Mouse (Mus musculus): ENCODE measurements at regions not wholly inside any gene's neighbourhood (a gene's known extent, or its start where the extent isn't known, plus 50 kb on each side); places are given as distances from the start of the nearest gene placed in this dataset.

- no peaks in the 10 kb centered on the region for H3K9me3 ChIP-seq (ENCODE audit: control insufficient read depth, low read length)
- no peak overlapping the region for H3K4me2 ChIP-seq (replicated peaks; ENCODE audit: low read depth)
- ATAC-seq (ENCODE audit: low FRiP score, low TSS enrichment) (no peak), DNase-seq (ENCODE audit: low spot score) (no peak)
- TF ChIP-seq CTCF (IDR thresholded peaks at IDR 0.05; ENCODE audit: low read depth) (no peak), EP300 (optimal IDR thresholded peaks at IDR 0.05) (no peak)
- H3K27ac ChIP-seq (replicated peaks), result no peak overlapping the region
- H3K4me3 ChIP-seq (ENCODE audit: low read depth, low read length), result no peak overlapping the region
- WGBS, result 82% methylated on average over 6 of the region's 6 CpGs
- H3K27me3 ChIP-seq (ENCODE audit: control insufficient read depth, insufficient read depth, low read length), result no peaks in the 10 kb centered on the region
- no peak overlapping the region for H3K9ac ChIP-seq (ENCODE audit: low read length)
- no peaks in the 10 kb centered on the region for H3K36me3 ChIP-seq (ENCODE audit: control insufficient read depth, insufficient read depth, low read length)
- H3K4me1 ChIP-seq (replicated peaks; ENCODE audit: control insufficient read depth, insufficient read depth), result no peaks in the 10 kb centered on the region
These were observed 59.8 kb downstream of the Sox3 start for GRCm38 (mm10) chrX:60833456-60833855.

- H3K4me3 ChIP-seq (ENCODE audit: low read depth, low read length), result no peak overlapping the region
These were observed 61.8 kb downstream of the Sox3 start for GRCm38 (mm10) chrX:60831330-60832027.

GRCm38 (mm10) chrX:60825181-60826080 is 67.8 kb downstream of the Sox3 start:
- H3K9me3 ChIP-seq (ENCODE audit: control insufficient read depth, low read length), result no peaks in the 10 kb centered on the region
- WGBS, result 58% methylated on average over 9 of the region's 9 CpGs
- peak; percentile 15 for DNase-seq (ENCODE audit: low spot score)
- H3K4me1 ChIP-seq (replicated peaks; ENCODE audit: control insufficient read depth, insufficient read depth), result no peaks in the 10 kb centered on the region
- H3K27me3 ChIP-seq (ENCODE audit: control insufficient read depth, insufficient read depth, low read length), result no peaks in the 10 kb centered on the region
- no peak for ATAC-seq (ENCODE audit: low FRiP score, low TSS enrichment)
- TF ChIP-seq CTCF (IDR thresholded peaks at IDR 0.05; ENCODE audit: low read depth) (no peak), EP300 (optimal IDR thresholded peaks at IDR 0.05) (no peak)
- no peak overlapping the region for H3K4me2 ChIP-seq (replicated peaks; ENCODE audit: low read depth)
- no peak overlapping the region for H3K27ac ChIP-seq (replicated peaks)
- no peak overlapping the region for H3K4me3 ChIP-seq (ENCODE audit: low read depth, low read length)
- H3K36me3 ChIP-seq (ENCODE audit: control insufficient read depth, insufficient read depth, low read length), result no peaks in the 10 kb centered on the region
- H3K9ac ChIP-seq (ENCODE audit: low read length), result no peak overlapping the region

More at GRCm38 (mm10) chrX:60831330-60832027, 61.8 kb downstream of the Sox3 start:
- ATAC-seq (ENCODE audit: low FRiP score, low TSS enrichment) (no peak), DNase-seq (ENCODE audit: low spot score) (peak; percentile 13)
- H3K9ac ChIP-seq (ENCODE audit: low read length), result no peak overlapping the region
- no peaks in the 10 kb centered on the region for H3K27me3 ChIP-seq (ENCODE audit: control insufficient read depth, insufficient read depth, low read length)
- H3K4me2 ChIP-seq (replicated peaks; ENCODE audit: low read depth), result no peak overlapping the region
- H3K36me3 ChIP-seq (ENCODE audit: control insufficient read depth, insufficient read depth, low read length), result no peaks in the 10 kb centered on the region
- no peak overlapping the region for H3K27ac ChIP-seq (replicated peaks)
- TF ChIP-seq CTCF (IDR thresholded peaks at IDR 0.05; ENCODE audit: low read depth) (no peak), EP300 (optimal IDR thresholded peaks at IDR 0.05) (no peak)
- 39% methylated on average over 20 of the region's 22 CpGs for WGBS
- H3K4me1 ChIP-seq (replicated peaks; ENCODE audit: control insufficient read depth, insufficient read depth), result no peaks in the 10 kb centered on the region
- no peaks in the 10 kb centered on the region for H3K9me3 ChIP-seq (ENCODE audit: control insufficient read depth, low read length)

GRCm38 (mm10) chrX:60798567-60798966 is 94.7 kb downstream of the Sox3 start:
- Histone ChIP-seq H3K27me3 (ENCODE audit: control insufficient read depth, insufficient read depth, low read length) (no peaks in the 10 kb centered on the region), H3K4me1 (replicated peaks; ENCODE audit: control insufficient read depth, insufficient read depth) (no peaks in the 10 kb centered on the region), H3K36me3 (ENCODE audit: control insufficient read depth, insufficient read depth, low read length) (no peaks in the 10 kb centered on the region), H3K27ac (replicated peaks) (no peak overlapping the region), H3K4me3 (ENCODE audit: low read depth, low read length) (no peak overlapping the region), H3K9me3 (ENCODE audit: control insufficient read depth, low read length) (no peaks in the 10 kb centered on the region), H3K9ac (ENCODE audit: low read length) (no peak overlapping the region), H3K4me2 (replicated peaks; ENCODE audit: low read depth) (no peak overlapping the region)
- DNase-seq (ENCODE audit: low spot score) (peak; percentile 29), ATAC-seq (ENCODE audit: low FRiP score, low TSS enrichment) (no peak)
- 49% methylated on average over 5 of the region's 5 CpGs for WGBS
- TF ChIP-seq CTCF (IDR thresholded peaks at IDR 0.05; ENCODE audit: low read depth) (no peak), EP300 (optimal IDR thresholded peaks at IDR 0.05) (no peak)

- no peaks in the 10 kb centered on the region for H3K27me3 ChIP-seq (ENCODE audit: control insufficient read depth, insufficient read depth, low read length)
- no peaks in the 10 kb centered on the region for H3K9me3 ChIP-seq (ENCODE audit: control insufficient read depth, low read length)
- H3K9ac ChIP-seq (ENCODE audit: low read length), result no peak overlapping the region
- no peak overlapping the region for H3K4me2 ChIP-seq (replicated peaks; ENCODE audit: low read depth)
- H3K4me3 ChIP-seq (ENCODE audit: low read depth, low read length), result no peak overlapping the region
- H3K4me1 ChIP-seq (replicated peaks; ENCODE audit: control insufficient read depth, insufficient read depth), result no peaks in the 10 kb centered on the region
- no peak overlapping the region for H3K27ac ChIP-seq (replicated peaks)
- ATAC-seq (ENCODE audit: low FRiP score, low TSS enrichment), result no peak
- WGBS, result 34% methylated on average over 5 of the region's 5 CpGs
- TF ChIP-seq CTCF (IDR thresholded peaks at IDR 0.05; ENCODE audit: low read depth), result no peak
- TF ChIP-seq EP300 (optimal IDR thresholded peaks at IDR 0.05), result no peak
- DNase-seq (ENCODE audit: low spot score), result no peak
- H3K36me3 ChIP-seq (ENCODE audit: control insufficient read depth, insufficient read depth, low read length), result no peaks in the 10 kb centered on the region
These were observed 112.5 kb downstream of the Sox3 start for GRCm38 (mm10) chrX:60780766-60781165.

GRCm38 (mm10) chrX:60780161-60780560 is 113.1 kb downstream of the Sox3 start:
- Histone ChIP-seq H3K9ac (ENCODE audit: low read length) (no peak overlapping the region), H3K4me3 (ENCODE audit: low read depth, low read length) (no peak overlapping the region), H3K4me2 (replicated peaks; ENCODE audit: low read depth) (no peak overlapping the region), H3K4me1 (replicated peaks; ENCODE audit: control insufficient read depth, insufficient read depth) (no peaks in the 10 kb centered on the region), H3K27ac (replicated peaks) (no peak overlapping the region), H3K36me3 (ENCODE audit: control insufficient read depth, insufficient read depth, low read length) (no peaks in the 10 kb centered on the region), H3K9me3 (ENCODE audit: control insufficient read depth, low read length) (no peaks in the 10 kb centered on the region), H3K27me3 (ENCODE audit: control insufficient read depth, insufficient read depth, low read length) (no peaks in the 10 kb centered on the region)
- TF ChIP-seq EP300 (optimal IDR thresholded peaks at IDR 0.05) (no peak), CTCF (IDR thresholded peaks at IDR 0.05; ENCODE audit: low read depth) (no peak)
- DNase-seq (ENCODE audit: low spot score) (no peak), ATAC-seq (ENCODE audit: low FRiP score, low TSS enrichment) (no peak)
- 42% methylated on average over 2 of the region's 2 CpGs for WGBS
